Mouse (Mus musculus) layer of hippocampus, adult 2 months (tissue): ENCODE measurements at regions not wholly inside any gene's neighbourhood (a gene's known extent, or its start where the extent isn't known, plus 50 kb on each side); places are given as distances from the start of the nearest gene placed in this dataset.
A peak's percentile ranks its signal among the peaks of the same experiment; 100 is the strongest.

Experiments
- DNase-seq, 2 experiments: peaks; one replicate each; pipeline ENCODE4 v3.0.0; 2022; ENCODE audit warnings: low spot score in 2 of 2
- H3K27ac ChIP-seq: fragments of 200-600 bp; 2 replicates; pipeline ENCODE4 v1.8.1; 2022
- H3K4me3 ChIP-seq: fragments of 200-600 bp; 2 replicates; pipeline ENCODE4 v1.8.1; 2022; ENCODE audit warnings: mild to moderate bottlenecking
- CTCF ChIP-seq: fragments of 200-600 bp; conservative IDR thresholded peaks from 2 replicates; pipeline ENCODE4 v1.8.1; 2022; ENCODE audit warnings: antibody characterized with exemption, mild to moderate bottlenecking, moderate library complexity

DNA sequence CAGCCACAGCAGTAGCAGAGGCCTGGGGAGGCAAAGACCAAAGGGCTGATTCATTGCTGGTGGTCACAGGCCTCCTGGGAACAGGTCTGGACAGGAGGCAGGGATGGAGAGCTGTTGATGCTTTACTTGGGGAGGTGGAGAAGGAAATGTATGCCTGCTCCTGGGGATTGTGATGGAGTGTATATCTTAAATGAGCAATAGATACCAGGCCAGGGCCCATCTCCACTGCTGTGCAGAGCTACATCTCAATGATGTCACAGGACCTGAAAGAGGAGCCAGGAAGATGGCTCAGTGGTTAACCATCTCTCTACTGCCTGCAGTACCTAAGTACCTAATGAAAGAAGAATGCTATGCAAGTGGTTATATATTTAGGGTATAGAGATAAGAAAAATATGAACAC, 132.6 kb downstream of the En1 start:
- Histone ChIP-seq H3K4me3 (no peak overlapping the region), H3K27ac (no peak overlapping the region)
- no peak for DNase-seq
- TF ChIP-seq CTCF, result no peak

GRCm38 (mm10) chr1:120739499-120739898, 137.3 kb downstream of the En1 start:
- no peak for DNase-seq
- Histone ChIP-seq H3K27ac (no peak overlapping the region), H3K4me3 (no peak overlapping the region)
- TF ChIP-seq CTCF, result no peak

GRCm38 (mm10) chr1:120741091-120741740, 139.0 kb downstream of the En1 start:
- no peak overlapping the region for H3K4me3 ChIP-seq
- no peak overlapping the region for H3K27ac ChIP-seq
- no peak for DNase-seq
- TF ChIP-seq CTCF, result no peak

DNA sequence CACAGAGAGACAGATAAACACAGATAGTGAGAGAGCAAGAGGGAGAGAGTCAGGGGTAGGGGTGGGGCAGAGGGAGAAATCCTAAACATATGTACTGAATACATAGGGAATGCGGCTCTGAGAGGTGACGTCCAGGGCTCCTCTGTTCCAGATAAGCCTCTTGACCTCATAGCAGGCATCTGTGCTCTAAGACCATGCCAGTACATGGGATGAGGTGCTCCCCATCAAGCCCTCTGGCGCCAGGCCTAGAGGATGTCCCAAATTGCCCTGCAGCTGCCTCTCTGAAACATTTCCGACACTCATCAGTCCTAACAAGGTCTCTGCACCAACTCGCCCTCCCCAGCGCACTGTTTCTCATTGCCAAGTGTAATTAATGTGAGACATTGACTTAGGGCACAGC, 146.7 kb downstream of the En1 start:
- no peak for DNase-seq
- no peak for TF ChIP-seq CTCF
- H3K4me3 ChIP-seq, result no peak overlapping the region
- no peak overlapping the region for H3K27ac ChIP-seq

DNA sequence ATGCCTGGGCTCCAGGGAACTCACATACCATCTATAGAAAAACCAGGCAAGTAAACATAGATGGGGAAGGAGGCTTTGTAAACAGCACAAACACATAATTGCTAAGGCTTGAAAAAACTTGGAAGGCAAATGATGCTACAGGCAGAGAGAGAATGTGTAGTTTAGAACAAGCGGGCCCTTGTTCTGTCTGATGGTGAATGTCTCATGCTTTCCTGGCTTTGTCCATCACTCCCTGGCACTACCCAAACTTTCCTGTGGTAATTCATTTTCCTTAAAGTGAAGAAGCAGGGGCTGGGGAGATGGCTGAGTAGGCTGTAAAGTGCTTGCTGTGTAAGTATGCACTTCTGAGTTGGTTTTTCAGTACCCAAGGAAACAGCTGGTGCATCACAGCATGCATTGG, 151.2 kb downstream of the En1 start:
- H3K27ac ChIP-seq, result no peak overlapping the region
- DNase-seq, result no peak
- TF ChIP-seq CTCF, result no peak
- no peak overlapping the region for H3K4me3 ChIP-seq

DNA sequence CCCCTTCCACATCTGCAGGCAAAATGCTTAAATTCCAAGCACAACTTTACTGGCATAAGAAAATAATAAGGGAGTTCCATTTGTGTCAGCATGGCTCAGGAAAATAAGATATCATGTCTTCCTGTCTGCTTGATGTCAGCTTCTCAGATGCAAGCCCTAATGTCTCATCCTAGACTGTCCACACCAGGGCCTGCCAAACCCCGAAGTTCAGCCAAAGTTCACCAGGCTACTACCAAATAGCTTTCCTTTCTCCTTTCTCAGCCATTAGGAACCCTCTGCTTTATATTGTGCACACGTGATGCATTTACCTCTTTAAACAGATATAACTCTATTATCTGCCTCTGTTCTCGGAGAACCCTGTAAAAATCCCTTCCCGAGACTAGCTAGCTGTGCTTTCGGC, 152.1 kb downstream of the En1 start:
- no peak for DNase-seq
- no peak overlapping the region for H3K27ac ChIP-seq
- no peak for TF ChIP-seq CTCF
- H3K4me3 ChIP-seq, result no peak overlapping the region

DNA sequence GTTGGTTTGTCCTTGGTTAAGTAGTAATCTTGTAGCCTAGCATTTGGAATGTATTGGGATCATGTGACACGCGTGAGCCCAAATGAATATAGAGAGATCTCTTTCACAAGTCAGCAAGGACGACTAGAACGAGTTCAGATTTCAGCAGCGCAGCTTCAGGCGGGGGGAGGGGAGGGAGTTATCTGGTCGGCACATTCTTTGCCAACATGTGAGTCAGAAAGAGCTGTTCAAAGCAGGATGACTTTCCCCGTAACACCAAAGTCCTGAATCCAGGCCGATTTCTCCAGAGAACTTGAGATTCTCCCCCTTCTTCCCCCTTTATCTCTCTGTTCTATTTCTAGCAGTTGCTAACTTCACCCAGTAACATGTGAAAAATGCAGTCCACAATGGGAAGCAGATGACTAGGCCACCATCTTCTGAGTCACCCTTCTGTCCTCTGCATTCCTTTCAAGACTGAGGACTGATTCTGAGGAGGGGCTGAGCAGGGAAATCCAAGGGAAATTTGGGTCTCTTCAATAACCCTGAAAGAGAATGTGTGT, 155.1 kb downstream of the En1 start:
- TF ChIP-seq CTCF, result no peak
- peak in 1 of 2 experiments; percentile 17 for DNase-seq
- Histone ChIP-seq H3K27ac (no peak overlapping the region), H3K4me3 (no peak overlapping the region)

- Histone ChIP-seq H3K4me3 (no peak overlapping the region), H3K27ac (no peak overlapping the region)
- no peak for DNase-seq
- no peak for TF ChIP-seq CTCF
Observed at GRCm38 (mm10) chr1:120758172-120758571, 156.0 kb downstream of the En1 start.

DNA sequence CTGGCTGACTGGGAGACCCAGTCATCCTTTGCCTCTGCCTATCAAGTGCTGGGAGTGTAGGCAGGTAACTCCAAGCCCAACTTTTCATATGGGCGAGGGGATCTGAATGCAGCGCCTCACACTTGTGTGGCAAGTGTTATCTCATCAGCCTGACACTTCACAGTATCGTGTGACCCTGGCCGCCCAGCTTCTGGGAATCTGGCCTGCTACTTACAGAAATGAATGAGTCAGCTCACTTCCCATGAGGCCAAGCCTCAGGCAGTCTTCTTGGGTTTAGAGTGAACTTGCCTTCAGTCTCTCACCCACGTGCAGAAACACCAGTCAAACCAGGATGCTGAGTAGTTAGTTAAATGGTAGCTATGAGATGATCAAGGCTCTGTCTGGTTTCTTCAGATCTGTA, 156.5 kb downstream of the En1 start:
- H3K4me3 ChIP-seq, result no peak overlapping the region
- H3K27ac ChIP-seq, result no peak overlapping the region
- TF ChIP-seq CTCF, result no peak
- DNase-seq, result no peak

- Histone ChIP-seq H3K27ac (no peak overlapping the region), H3K4me3 (no peak overlapping the region)
- no peak for TF ChIP-seq CTCF
- no peak for DNase-seq
Observed at GRCm38 (mm10) chr1:120759380-120759779, 157.2 kb downstream of the En1 start.

- DNase-seq, result no peak
- TF ChIP-seq CTCF, result no peak
- Histone ChIP-seq H3K27ac (no peak overlapping the region), H3K4me3 (no peak overlapping the region)
Observed at GRCm38 (mm10) chr1:120761364-120761763, 159.1 kb downstream of the En1 start.

DNA sequence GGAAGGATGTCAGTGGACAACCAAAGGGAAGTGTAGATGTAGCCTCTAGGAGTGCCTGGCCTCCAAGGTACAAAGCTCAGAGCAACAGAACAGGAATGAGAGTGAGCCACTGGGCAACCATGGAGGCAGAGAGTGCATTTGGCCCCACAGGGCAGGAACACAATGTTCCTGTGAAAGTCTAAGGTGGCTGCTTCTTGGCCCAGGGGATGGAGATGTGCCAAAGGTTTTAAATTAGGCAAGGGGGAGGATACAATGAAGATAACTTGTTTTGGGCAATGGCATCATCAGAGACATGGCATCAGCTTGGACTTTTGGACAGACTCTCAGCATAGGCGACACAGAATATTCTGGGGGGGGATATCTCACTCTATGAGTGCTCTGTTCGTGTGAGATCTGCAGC, 160.3 kb downstream of the En1 start:
- DNase-seq, result no peak
- no peak overlapping the region for H3K27ac ChIP-seq
- no peak overlapping the region for H3K4me3 ChIP-seq
- TF ChIP-seq CTCF, result no peak

- Histone ChIP-seq H3K4me3 (no peak overlapping the region), H3K27ac (no peak overlapping the region)
- TF ChIP-seq CTCF, result no peak
- no peak for DNase-seq
Observed at GRCm38 (mm10) chr1:120762921-120763595, 160.8 kb downstream of the En1 start.

GRCm38 (mm10) chr1:120767054-120767453, 164.8 kb downstream of the En1 start:
- Histone ChIP-seq H3K4me3 (no peak overlapping the region), H3K27ac (no peak overlapping the region)
- no peak for DNase-seq
- TF ChIP-seq CTCF, result no peak

- DNase-seq, result no peak
- H3K4me3 ChIP-seq, result no peak overlapping the region
- H3K27ac ChIP-seq, result no peak overlapping the region
- no peak for TF ChIP-seq CTCF
Observed at GRCm38 (mm10) chr1:120771269-120771668, 169.1 kb downstream of the En1 start.
